Mouse (Mus musculus) CH12.LX (cell line): ENCODE measurements around the gene Eno4. TPM values are rescaled to one million over a fixed set of nuclear protein-coding genes. Genes with fewer than 3 reads are reported as not detected.

Source experiments
- DNase-seq: peaks from one replicate; pipeline ENCODE4 v3.0.0-alpha.2; 2013; ENCODE audit errors: extremely low read depth
- H3K27ac ChIP-seq: 2 replicates; pipeline ENCODE4 v1.5.1; 2012; ENCODE audit warnings: low read depth, mild to moderate bottlenecking, control low read depth, moderate library complexity; ENCODE audit not compliant: insufficient read depth
- H3K27me3 ChIP-seq: replicated peaks from 2 replicates; pipeline ENCODE3; 2012; ENCODE audit warnings: inconsistent platforms
- H3K36me3 ChIP-seq, 2 experiments: replicated peaks in 1 of 2; 2 replicates each; pipeline versions ENCODE3 to v1.6.1; 2012; ENCODE audit warnings: inconsistent platforms in 1 of 2, low read length in 1 of 2, mild to moderate bottlenecking in 1 of 2, mixed read lengths in 1 of 2, moderate library complexity in 1 of 2; ENCODE audit not compliant: control insufficient read depth in 1 of 2, insufficient read depth in 1 of 2
- H3K4me1 ChIP-seq, 2 experiments: 2 replicates each; pipeline ENCODE4 v1.6.1; 2012; ENCODE audit warnings: inconsistent platforms in 1 of 2, moderate library complexity in 1 of 2; ENCODE audit not compliant: insufficient read depth in 2 of 2, control insufficient read depth in 1 of 2
- H3K4me2 ChIP-seq: 2 replicates; pipeline ENCODE4 v1.6.1; 2012; ENCODE audit warnings: low read depth, mild to moderate bottlenecking, control low read depth; ENCODE audit not compliant: poor library complexity, insufficient read depth, severe bottlenecking
- H3K4me3 ChIP-seq, 3 experiments: fragments of 150-350 bp in 1 of 3; sonication (generic) in 1 of 3; replicated peaks in 1 of 3; 2 replicates each; pipeline versions ENCODE3 to v1.5.1; 2011 to 2012; ENCODE audit warnings: low read depth in 2 of 3, low read length in 2 of 3, mild to moderate bottlenecking in 2 of 3, moderate library complexity in 2 of 3, control low read depth in 1 of 3, improper control_type of control experiment in 1 of 3, inconsistent platforms in 1 of 3, mixed read lengths in 1 of 3; ENCODE audit not compliant: poor library complexity in 1 of 3
- H3K79me2 ChIP-seq: replicated peaks from 2 replicates; pipeline ENCODE4 v1.6.1; 2012; ENCODE audit warnings: mild to moderate bottlenecking, moderate library complexity; ENCODE audit not compliant: control insufficient read depth, poor library complexity, insufficient read depth, severe bottlenecking; ENCODE audit errors: extremely low read depth
- H3K9ac ChIP-seq: 2 replicates; pipeline ENCODE4 v1.6.1; 2012; ENCODE audit warnings: low read depth, mild to moderate bottlenecking, control low read depth, moderate library complexity; ENCODE audit not compliant: insufficient read depth
- H3K9me3 ChIP-seq: replicated peaks from 2 replicates; pipeline ENCODE3; 2012; ENCODE audit warnings: low read length, inconsistent platforms, mixed read lengths
- BHLHE40 ChIP-seq: IDR thresholded peaks from 2 replicates; pipeline ENCODE4 v1.6.1; 2011; ENCODE audit warnings: mild to moderate bottlenecking, low read depth, low read length, improper control_type of control experiment
- CHD1 ChIP-seq: IDR thresholded peaks from 2 replicates; pipeline ENCODE4 v1.6.1; 2012; ENCODE audit warnings: low read depth, low read length, improper control_type of control experiment, inconsistent platforms
- CHD2 ChIP-seq: IDR thresholded peaks from 2 replicates; pipeline ENCODE4 v1.6.1; 2011; ENCODE audit warnings: low read length, improper control_type of control experiment
- E2F4 ChIP-seq: IDR thresholded peaks from 2 replicates; pipeline ENCODE4 v1.6.1; 2011; ENCODE audit warnings: low read depth, low read length, improper control_type of control experiment; ENCODE audit not compliant: insufficient replicate concordance
- ELF1 ChIP-seq: IDR thresholded peaks from 2 replicates; pipeline ENCODE4 v1.6.1; 2014; ENCODE audit warnings: low read depth, mild to moderate bottlenecking, inconsistent platforms, low read length, improper control_type of control experiment
- EP300 ChIP-seq: IDR thresholded peaks from 2 replicates; pipeline ENCODE4 v1.6.1; 2011; ENCODE audit warnings: low read length, improper control_type of control experiment
- ETS1 ChIP-seq: conservative IDR thresholded peaks from 2 replicates; pipeline ENCODE4 v1.6.1; 2012; ENCODE audit warnings: low read depth, mild to moderate bottlenecking, inconsistent platforms, low read length, improper control_type of control experiment, moderate library complexity
- GABPA ChIP-seq: IDR thresholded peaks from 2 replicates; pipeline ENCODE4 v1.6.1; 2012; ENCODE audit warnings: low read depth, low read length, improper control_type of control experiment, inconsistent platforms; ENCODE audit not compliant: insufficient replicate concordance
- HCFC1 ChIP-seq: IDR thresholded peaks from 2 replicates; pipeline ENCODE4 v1.6.1; 2012; ENCODE audit warnings: low read depth, mild to moderate bottlenecking, inconsistent platforms, low read length, improper control_type of control experiment
- IRF4 ChIP-seq: IDR thresholded peaks from 2 replicates; pipeline ENCODE4 v1.6.1; 2014; ENCODE audit warnings: low read depth, mild to moderate bottlenecking, inconsistent platforms, low read length, improper control_type of control experiment
- JUN ChIP-seq: IDR thresholded peaks from 2 replicates; pipeline ENCODE4 v1.6.1; 2011; ENCODE audit warnings: low read depth, mild to moderate bottlenecking, low read length, improper control_type of control experiment, moderate library complexity; ENCODE audit not compliant: insufficient read depth
- JUND ChIP-seq: conservative IDR thresholded peaks from 2 replicates; pipeline ENCODE4 v1.6.1; 2011; ENCODE audit warnings: low read depth, low read length, improper control_type of control experiment
- KAT2A ChIP-seq: IDR thresholded peaks from 2 replicates; pipeline ENCODE4 v1.6.1; 2012; ENCODE audit warnings: low read length, improper control_type of control experiment, inconsistent platforms; ENCODE audit not compliant: insufficient replicate concordance
- MAFK ChIP-seq: IDR thresholded peaks from 2 replicates; pipeline ENCODE4 v1.6.1; 2011; ENCODE audit warnings: low read length, improper control_type of control experiment; ENCODE audit not compliant: insufficient replicate concordance
- MAX ChIP-seq: IDR thresholded peaks from 2 replicates; pipeline ENCODE4 v1.6.1; 2011; ENCODE audit warnings: low read length, improper control_type of control experiment
- MAZ ChIP-seq: IDR thresholded peaks from 2 replicates; pipeline ENCODE4 v1.6.1; 2012; ENCODE audit warnings: low read depth, mild to moderate bottlenecking, inconsistent platforms, low read length, improper control_type of control experiment, moderate library complexity
- MEF2A ChIP-seq: IDR thresholded peaks from 2 replicates; pipeline ENCODE4 v1.6.1; 2014; ENCODE audit warnings: low read depth, mild to moderate bottlenecking, inconsistent platforms, low read length, improper control_type of control experiment, borderline replicate concordance
- MXI1 ChIP-seq: IDR thresholded peaks from 2 replicates; pipeline ENCODE4 v1.6.1; 2011; ENCODE audit warnings: mild to moderate bottlenecking, low read depth, low read length, improper control_type of control experiment
- MYC ChIP-seq: IDR thresholded peaks from 2 replicates; pipeline ENCODE4 v1.6.1; 2011; ENCODE audit warnings: low read depth, mild to moderate bottlenecking, improper control_type of control experiment, low read length
- NELFE ChIP-seq: IDR thresholded peaks from 2 replicates; pipeline ENCODE4 v1.6.1; 2011; ENCODE audit warnings: low read depth, low read length, improper control_type of control experiment
- NRF1 ChIP-seq: IDR thresholded peaks from 2 replicates; pipeline ENCODE4 v1.6.1; 2014; ENCODE audit warnings: low read depth, mild to moderate bottlenecking, inconsistent platforms, low read length, improper control_type of control experiment, moderate library complexity
- PAX5 ChIP-seq: IDR thresholded peaks from 2 replicates; pipeline ENCODE4 v1.6.1; 2012; ENCODE audit warnings: low read length, inconsistent platforms, mixed read lengths
- POLR2A ChIP-seq: IDR thresholded peaks from 2 replicates; pipeline ENCODE4 v1.6.1; 2011; ENCODE audit warnings: low read depth, mild to moderate bottlenecking, improper control_type of control experiment, low read length
- POLR2AphosphoS2 ChIP-seq: IDR thresholded peaks from 2 replicates; pipeline ENCODE4 v1.6.1; 2011; ENCODE audit warnings: low read depth, low read length, improper control_type of control experiment
- RAD21 ChIP-seq: IDR thresholded peaks from 2 replicates; pipeline ENCODE4 v1.6.1; 2011; ENCODE audit warnings: low read depth, mild to moderate bottlenecking, low read length, improper control_type of control experiment, moderate library complexity
- RCOR1 ChIP-seq: conservative IDR thresholded peaks from 2 replicates; pipeline ENCODE4 v1.6.1; 2012; ENCODE audit warnings: low read depth, mild to moderate bottlenecking, inconsistent platforms, low read length, improper control_type of control experiment
- SIN3A ChIP-seq: IDR thresholded peaks from 2 replicates; pipeline ENCODE4 v1.6.1; 2012; ENCODE audit warnings: low read length, improper control_type of control experiment, inconsistent platforms
- SMC3 ChIP-seq: IDR thresholded peaks from 2 replicates; pipeline ENCODE4 v1.6.1; 2011; ENCODE audit warnings: low read depth, low read length, improper control_type of control experiment
- TBP ChIP-seq: conservative IDR thresholded peaks from 2 replicates; pipeline ENCODE4 v1.6.1; 2011; ENCODE audit warnings: low read depth, low read length, improper control_type of control experiment
- TCF12 ChIP-seq: IDR thresholded peaks from 2 replicates; pipeline ENCODE4 v1.6.1; 2014; ENCODE audit warnings: low read depth, mild to moderate bottlenecking, inconsistent platforms, low read length, improper control_type of control experiment
- UBTF ChIP-seq: IDR thresholded peaks from 2 replicates; pipeline ENCODE4 v1.6.1; 2012; ENCODE audit warnings: low read depth, mild to moderate bottlenecking, inconsistent platforms, low read length, improper control_type of control experiment, moderate library complexity
- USF1 ChIP-seq: IDR thresholded peaks from 2 replicates; pipeline ENCODE4 v1.6.1; 2014; ENCODE audit warnings: low read depth, mild to moderate bottlenecking, inconsistent platforms, low read length, improper control_type of control experiment
- USF2 ChIP-seq: conservative IDR thresholded peaks from 2 replicates; pipeline ENCODE4 v1.6.1; 2011; ENCODE audit warnings: low read depth, low read length, improper control_type of control experiment
- ZC3H11A ChIP-seq: IDR thresholded peaks from 2 replicates; pipeline ENCODE4 v1.6.1; 2012; ENCODE audit warnings: low read depth, mild to moderate bottlenecking, inconsistent platforms, low read length, improper control_type of control experiment
- ZKSCAN1 ChIP-seq: IDR thresholded peaks from 2 replicates; pipeline ENCODE4 v1.6.1; 2012; ENCODE audit warnings: low read depth, inconsistent platforms, low read length, improper control_type of control experiment, borderline replicate concordance
- ZMIZ1 ChIP-seq: IDR thresholded peaks from 2 replicates; pipeline ENCODE4 v1.6.1; 2012; ENCODE audit warnings: low read depth, mild to moderate bottlenecking, inconsistent platforms, low read length, improper control_type of control experiment
- ZNF384 ChIP-seq: IDR thresholded peaks from 2 replicates; pipeline ENCODE4 v1.6.1; 2012; ENCODE audit warnings: low read depth, low read length, improper control_type of control experiment, inconsistent platforms
- dilution Hi-C: fragments of 300-500 bp; cut with MboI; formaldehyde crosslinking; loops from 2 replicates; pipeline ENCODE4 v1.14.3; 2020; ENCODE audit warnings: low sequenced_read_pairs; ENCODE audit not compliant: extremely low pct_unique_long_range_greater_than_20kb, extremely low pct_ligation_motif_present
- in situ Hi-C: fragments of 300-500 bp; cut with MboI; formaldehyde crosslinking; loops from 3 replicates; pipeline ENCODE4 v1.14.3; 2019; ENCODE audit warnings: low sequenced_read_pairs, low pct_ligation_motif_present, low pct_unique_long_range_greater_than_20kb, mixed read lengths
- polyA plus RNA-seq: library from polyadenylated mRNA; unstranded; fragments of >175 nt; gene quantifications from 2 replicates; pipeline ENCODE4 v1.2.1, GENCODE M21; 2012; ENCODE audit warnings: low read depth; ENCODE audit not compliant: insufficient read length
- total RNA-seq, 2 experiments: library from RNA; depleted of rRNA; stranded (reverse); fragments of 300-350 nt in 1 of 2; fragments of >200 nt in 1 of 2; gene quantifications; 2 replicates each; pipeline ENCODE4 v1.2.3; 2012 to 2014

Eno4 gene
- total RNA-seq (2012; rRNA removed) (0.25 and 0.34 TPM in 2 replicates), total RNA-seq (2014; rRNA removed) (1.1 and 1.2 TPM in 2 replicates), polyA plus RNA-seq (1.3 and 1.6 TPM in 2 replicates)

DNA sequence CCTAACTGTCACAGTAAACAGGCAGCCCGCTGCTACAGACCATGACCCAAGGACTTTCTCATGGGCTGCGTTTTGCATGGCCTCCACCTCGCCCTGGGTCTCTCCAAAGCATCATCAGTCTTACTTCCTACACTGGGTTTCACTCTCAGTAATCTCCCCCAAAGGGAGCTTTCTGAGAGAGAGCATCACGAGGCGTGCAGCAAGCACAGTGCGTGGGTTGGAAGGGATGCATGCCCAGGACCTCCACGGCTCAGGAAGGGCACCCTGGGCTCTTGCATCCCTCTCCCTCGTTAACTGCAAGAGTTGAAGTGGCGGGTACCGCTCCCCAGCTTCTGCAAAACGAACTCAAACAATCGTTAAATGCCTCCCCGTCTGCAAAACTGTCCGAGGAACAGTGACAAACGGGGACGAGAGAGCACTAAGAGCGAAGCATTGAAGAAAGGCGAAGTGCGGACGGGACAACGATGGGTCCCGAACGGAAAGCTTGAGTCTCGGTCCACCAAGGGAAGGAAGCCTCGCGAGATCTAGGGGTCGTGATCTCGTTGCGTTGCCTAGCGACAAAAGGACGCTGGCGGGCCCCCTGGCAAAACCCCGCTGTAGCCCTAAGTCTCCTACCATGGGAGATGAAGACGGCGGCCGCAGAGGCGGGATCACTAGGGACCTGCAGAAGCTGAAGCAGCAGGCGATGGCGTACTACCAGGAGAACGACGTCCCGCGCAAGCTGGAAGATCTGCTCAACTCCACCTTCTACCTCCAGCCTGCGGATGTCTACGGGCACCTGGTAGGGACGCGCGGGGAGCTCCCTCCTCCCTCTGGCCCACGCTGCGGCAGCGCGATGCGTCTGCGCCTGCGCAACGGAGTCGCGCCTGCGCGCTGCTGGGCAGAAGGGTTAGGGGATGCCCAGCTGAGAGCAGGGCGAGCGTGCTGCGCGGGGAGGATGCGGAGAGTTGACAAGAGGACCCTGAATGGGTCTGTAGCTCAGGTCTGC lies at the start of gene Eno4, which contains the start of gene Hspa12a:
Gene Eno4 (plus strand): TSS at position 585 of the 988 bp plus-strand sequence.
Gene Hspa12a (minus strand): TSS at position 814 of the 988 bp plus-strand sequence.
- dilution Hi-C loops: no loop called here
- H3K9ac ChIP-seq: peak within 1 kb of the TSS; percentile 75
- peaks cover 0 to 10% of the 10 kb centered on the region in 2 experiments for H3K36me3 ChIP-seq
- peaks cover 8 to 44% of the 10 kb centered on the region in 2 experiments for H3K4me1 ChIP-seq
- H3K9me3 ChIP-seq: no peaks in the 10 kb centered on the region
- H3K27ac ChIP-seq: peak within 1 kb of the TSS; percentile 82
- in situ Hi-C loops: no loop called here
- peak; percentile 94 for DNase-seq
- peak within 1 kb of the TSS; percentile 77 for H3K4me2 ChIP-seq
- H3K4me3 ChIP-seq: peak within 1 kb of the TSS; percentile 64 to 72 (median 65)
- no peaks in the 10 kb centered on the region for H3K27me3 ChIP-seq
- H3K79me2 ChIP-seq: no peaks in the 10 kb centered on the region
- peak; percentile 87 for TF ChIP-seq MYC
- TF ChIP-seq SMC3: no peak
- TF ChIP-seq PAX5: no peak
- TF ChIP-seq MAX: peak; percentile 96
- no peak for TF ChIP-seq ZKSCAN1
- no peak for TF ChIP-seq JUN
- no peak for TF ChIP-seq CHD1
- no peak for TF ChIP-seq JUND
- TF ChIP-seq ZNF384: no peak
- peak; percentile 97 for TF ChIP-seq NRF1
- no peak for TF ChIP-seq E2F4
- TF ChIP-seq ZMIZ1: no peak
- peak; percentile 40; the same call in 1 of the 2 replicates for TF ChIP-seq EP300
- TF ChIP-seq ELF1: peak; percentile 19; the same call in 1 of the 2 replicates
- peak; percentile 67; the same call in 1 of the 2 replicates for TF ChIP-seq IRF4
- no peak; the same call in 1 of the 2 replicates for TF ChIP-seq TCF12
- no peak for TF ChIP-seq MAFK
- TF ChIP-seq USF2: no peak
- no peak for TF ChIP-seq MAZ
- no peak for TF ChIP-seq ZC3H11A
- TF ChIP-seq NELFE: peak; percentile 70
- peak; percentile 97 for TF ChIP-seq MXI1
- TF ChIP-seq MEF2A: peak; percentile 7; the same call in 1 of the 2 replicates
- TF ChIP-seq ETS1: peak; percentile 62
- peak; percentile 96 for TF ChIP-seq CHD2
- no peak for TF ChIP-seq RAD21
- TF ChIP-seq SIN3A: peak; percentile 98
- no peak for TF ChIP-seq RCOR1
- TF ChIP-seq UBTF: no peak
- TF ChIP-seq POLR2A: peak; percentile 74
- peak; percentile 63 for TF ChIP-seq HCFC1
- TF ChIP-seq KAT2A: no peak
- TF ChIP-seq USF1: no peak
- TF ChIP-seq POLR2AphosphoS2: peak; percentile 53; the same call in 1 of the 2 replicates
- peak; percentile 65; the same call in 1 of the 2 replicates for TF ChIP-seq BHLHE40
- TF ChIP-seq TBP: peak; percentile 68
- TF ChIP-seq GABPA: no peak
